Mouse (Mus musculus): Measurements from ENCODE around the gene Tbccd1.

DNA sequence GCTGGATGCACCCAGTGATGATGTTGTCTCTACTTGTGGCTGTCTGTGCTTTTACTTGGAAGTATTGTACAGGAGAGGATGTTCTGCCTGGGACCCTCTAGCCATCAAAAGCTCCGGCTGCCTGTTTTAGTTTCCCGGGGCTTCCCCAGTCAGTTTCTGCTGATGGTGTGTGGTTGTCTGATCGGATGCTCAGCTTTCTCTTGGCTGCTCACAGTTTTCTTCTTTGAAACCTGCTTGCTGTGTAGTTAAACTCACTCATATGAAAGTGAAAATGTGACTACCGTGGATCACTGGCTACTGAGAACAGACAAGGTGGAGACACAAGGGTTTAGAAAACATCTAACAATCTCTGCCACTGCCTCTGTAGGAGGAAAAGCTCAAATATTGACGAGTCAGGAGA, 26.0 kb upstream of the Tbccd1 start:
- TF ChIP-seq CTCF (IDR thresholded peaks at IDR 0.05; ENCODE audit: insufficient read depth, low read length), result no peak
- no peak for TF ChIP-seq POLR2A (IDR thresholded peaks at IDR 0.05; ENCODE audit: borderline replicate concordance, extremely low read depth, low read depth, low read length)

Data from lung, adult 2 months (tissue).